Mouse (Mus musculus) forebrain, embryonic 15.5 days (tissue): Measurements from ENCODE around the gene Pcna. TPM values are rescaled to one million over a fixed set of nuclear protein-coding genes. Genes with fewer than 3 reads are reported as not detected.
"Not testable (repeated sequence)": the region's sequence is repeated elsewhere in the genome, so short reads cannot be mapped to it uniquely, and the experiment has no call there.

Source experiments
- ATAC-seq: fragments of 200-750 bp; cut with Nextera tagmentation; replicated peaks from 2 replicates; pipeline ENCODE4 v1.8.0; 2017; ENCODE audit warnings: mild to moderate bottlenecking, moderate TSS enrichment, moderate library complexity
- H3K27ac ChIP-seq: fragments of 300-500 bp; sonication (generic); replicated peaks from 2 replicates; pipeline ENCODE4 v1.5.1; 2015; ENCODE audit warnings: mild to moderate bottlenecking, inconsistent platforms
- H3K27me3 ChIP-seq: fragments of 300-500 bp; sonication (generic); 2 replicates; pipeline ENCODE4 v1.6.1; 2015; ENCODE audit warnings: inconsistent platforms
- H3K36me3 ChIP-seq: fragments of 300-500 bp; sonication (generic); 2 replicates; pipeline ENCODE4 v1.6.1; 2015; ENCODE audit warnings: mild to moderate bottlenecking, inconsistent platforms
- H3K4me1 ChIP-seq: fragments of 300-500 bp; sonication (generic); 2 replicates; pipeline ENCODE4 v1.6.1; 2015; ENCODE audit warnings: inconsistent platforms
- H3K4me2 ChIP-seq: fragments of 300-500 bp; sonication (generic); replicated peaks from 2 replicates; pipeline ENCODE4 v1.6.1; 2015; ENCODE audit warnings: mild to moderate bottlenecking, inconsistent platforms
- H3K4me3 ChIP-seq: fragments of 300-500 bp; sonication (generic); 2 replicates; pipeline ENCODE4 v1.5.1; 2015; ENCODE audit warnings: mild to moderate bottlenecking, inconsistent platforms
- H3K9ac ChIP-seq: fragments of 300-500 bp; sonication (generic); replicated peaks from 2 replicates; pipeline ENCODE4 v1.6.1; 2015; ENCODE audit warnings: mild to moderate bottlenecking, inconsistent platforms
- H3K9me3 ChIP-seq: fragments of 300-500 bp; sonication (generic); 2 replicates; pipeline ENCODE4 v1.6.1; 2016; ENCODE audit warnings: inconsistent platforms
- WGBS: fragments of 180-500 bp; shearing (Covaris S2); methylation state at CpG from one replicate; pipeline ENCODE4 v1.1.7; 2015; ENCODE audit warnings: mixed read lengths; 5-methylcytosine and 5-hydroxymethylcytosine counted together
- polyA plus RNA-seq: library from polyadenylated mRNA; unstranded; fragments of >200 nt; fragmentation: Nextera tagmentation; extraction: Ambion mirVana; gene quantifications from 2 replicates; pipeline ENCODE4 v1.2.1, GENCODE M21; 2015

The Pcna gene
- polyA plus RNA-seq, result 190 and 193 TPM in 2 replicates

- peaks cover 18% of the 10 kb centered on the region; the same call in 1 of the 2 replicates for H3K36me3 ChIP-seq
- H3K9ac ChIP-seq, result peak within 1 kb of the TSS; percentile 49
- H3K27ac ChIP-seq, result peak within 1 kb of the TSS; percentile 86
- H3K4me2 ChIP-seq, result peak within 1 kb of the TSS; percentile 57
- H3K4me3 ChIP-seq, result peak within 1 kb of the TSS; percentile 58
- H3K27me3 ChIP-seq, result no peaks in the 10 kb centered on the region
- under 1% methylated on average over 79 of the region's 79 CpGs for WGBS
- peaks cover 42% of the 10 kb centered on the region for H3K4me1 ChIP-seq
- peak; percentile 99 for ATAC-seq
- H3K9me3 ChIP-seq, result no peaks in the 10 kb centered on the region
Observed at GRCm38 (mm10) chr2:132252542-132253528, at the start of gene Pcna. Gene Pcna, minus strand, starts transcription at chr2:132253314.

GRCm38 (mm10) chr2:132301436-132301835, 48.3 kb upstream of the Pcna start:
- WGBS, result 94% methylated on average over 4 of the region's 4 CpGs
- Histone ChIP-seq H3K4me1 (no peaks in the 10 kb centered on the region), H3K9ac (no peak overlapping the region), H3K9me3 (no peaks in the 10 kb centered on the region), H3K27me3 (no peaks in the 10 kb centered on the region), H3K27ac (no peak overlapping the region), H3K4me2 (no peak overlapping the region), H3K36me3 (peaks cover 66% of the 10 kb centered on the region), H3K4me3 (no peak overlapping the region)
- no peak for ATAC-seq

- peaks cover 70% of the 10 kb centered on the region for H3K36me3 ChIP-seq
Observed at GRCm38 (mm10) chr2:132298250-132298649, 45.1 kb upstream of the Pcna start.

GRCm38 (mm10) chr2:132293694-132294450, 40.8 kb upstream of the Pcna start:
- Histone ChIP-seq H3K4me1 (peaks cover 19% of the 10 kb centered on the region), H3K4me3 (no peak overlapping the region), H3K27ac (no peak overlapping the region), H3K36me3 (peaks cover 43% of the 10 kb centered on the region), H3K9ac (no peak overlapping the region), H3K9me3 (no peaks in the 10 kb centered on the region), H3K4me2 (no peak overlapping the region), H3K27me3 (no peaks in the 10 kb centered on the region)
- ATAC-seq, result no peak
- whole genome bisulfite sequencing, result 95% methylated on average over 10 of the region's 10 CpGs

More at GRCm38 (mm10) chr2:132298250-132298649, 45.1 kb upstream of the Pcna start:
- no peak overlapping the region for H3K9ac ChIP-seq
- no peak for ATAC-seq
- no peaks in the 10 kb centered on the region for H3K27me3 ChIP-seq
- no peak overlapping the region for H3K4me3 ChIP-seq
- no peak overlapping the region for H3K4me2 ChIP-seq
- H3K9me3 ChIP-seq, result no peaks in the 10 kb centered on the region
- H3K4me1 ChIP-seq, result no peaks in the 10 kb centered on the region
- WGBS, result 95% methylated on average over 4 of the region's 4 CpGs
- no peak overlapping the region for H3K27ac ChIP-seq

GRCm38 (mm10) chr2:132292083-132292482, 39.0 kb upstream of the Pcna start:
- Histone ChIP-seq H3K36me3 (peaks cover 27% of the 10 kb centered on the region), H3K9me3 (no peaks in the 10 kb centered on the region), H3K27ac (peak overlapping the region; percentile 52), H3K27me3 (no peaks in the 10 kb centered on the region), H3K9ac (no peak overlapping the region), H3K4me2 (no peak overlapping the region), H3K4me3 (no peak overlapping the region), H3K4me1 (peaks cover 19% of the 10 kb centered on the region)
- peak; percentile 71; the same call in 1 of the 2 replicates for ATAC-seq
- 16% methylated on average over 4 of the region's 4 CpGs for WGBS

- H3K4me2 ChIP-seq, result no peak overlapping the region
- H3K36me3 ChIP-seq, result peaks cover 24% of the 10 kb centered on the region
- 63% methylated on average over 3 of the region's 3 CpGs for WGBS
- peaks cover 19% of the 10 kb centered on the region for H3K4me1 ChIP-seq
- H3K4me3 ChIP-seq, result no peak overlapping the region
- no peak for ATAC-seq
- H3K9ac ChIP-seq, result no peak overlapping the region
- H3K9me3 ChIP-seq, result no peaks in the 10 kb centered on the region
- no peaks in the 10 kb centered on the region for H3K27me3 ChIP-seq
- no peak overlapping the region for H3K27ac ChIP-seq
Observed at GRCm38 (mm10) chr2:132291265-132291664, 38.2 kb upstream of the Pcna start.

- 79% methylated on average over 6 of the region's 6 CpGs for WGBS
- no peak overlapping the region for H3K27ac ChIP-seq
Observed at GRCm38 (mm10) chr2:132290808-132291207, 37.7 kb upstream of the Pcna start.

GRCm38 (mm10) chr2:132289213-132289612, 36.1 kb upstream of the Pcna start:
- not testable (repeated sequence) for H3K4me2 ChIP-seq, H3K9ac ChIP-seq, H3K4me3 ChIP-seq, ATAC-seq, H3K27ac ChIP-seq, H3K9me3 ChIP-seq, H3K36me3 ChIP-seq, H3K27me3 ChIP-seq
- 81% methylated on average over 5 of the region's 7 CpGs for WGBS
- peaks cover 22% of the 10 kb centered on the region for H3K4me1 ChIP-seq

More at GRCm38 (mm10) chr2:132290808-132291207, 37.7 kb upstream of the Pcna start:
- H3K9me3 ChIP-seq, result no peaks in the 10 kb centered on the region
- H3K4me3 ChIP-seq, result no peak overlapping the region
- H3K36me3 ChIP-seq, result peaks cover 19% of the 10 kb centered on the region
- H3K4me1 ChIP-seq, result peaks cover 19% of the 10 kb centered on the region
- H3K27me3 ChIP-seq, result no peaks in the 10 kb centered on the region
- no peak overlapping the region for H3K9ac ChIP-seq
- ATAC-seq, result no peak
- no peak overlapping the region for H3K4me2 ChIP-seq

- 89% methylated on average over 9 of the region's 9 CpGs for WGBS
- no peaks in the 10 kb centered on the region for H3K9me3 ChIP-seq
Observed at GRCm38 (mm10) chr2:132286376-132287076, 33.4 kb upstream of the Pcna start.

GRCm38 (mm10) chr2:132285722-132286121, 32.6 kb upstream of the Pcna start:
- not testable (repeated sequence) for H3K9ac ChIP-seq, H3K27me3 ChIP-seq, ATAC-seq, H3K9me3 ChIP-seq, H3K36me3 ChIP-seq, H3K27ac ChIP-seq, H3K4me3 ChIP-seq, H3K4me2 ChIP-seq
- peaks cover 31% of the 10 kb centered on the region for H3K4me1 ChIP-seq
- 94% methylated on average over 5 of the region's 5 CpGs for WGBS

More at GRCm38 (mm10) chr2:132286376-132287076, 33.4 kb upstream of the Pcna start:
- no peak overlapping the region for H3K27ac ChIP-seq
- no peaks in the 10 kb centered on the region for H3K27me3 ChIP-seq
- ATAC-seq, result no peak
- no peak overlapping the region for H3K4me2 ChIP-seq
- no peak overlapping the region for H3K4me3 ChIP-seq
- H3K36me3 ChIP-seq, result no peaks in the 10 kb centered on the region
- no peak overlapping the region for H3K9ac ChIP-seq
- peaks cover 35% of the 10 kb centered on the region for H3K4me1 ChIP-seq

GRCm38 (mm10) chr2:132284492-132285139, 31.5 kb upstream of the Pcna start:
- no peaks in the 10 kb centered on the region for H3K36me3 ChIP-seq
- no peak; the same call in 1 of the 2 replicates for ATAC-seq
- peaks cover 31% of the 10 kb centered on the region for H3K4me1 ChIP-seq
- no peaks in the 10 kb centered on the region for H3K9me3 ChIP-seq
- WGBS, result 87% methylated on average over 12 of the region's 12 CpGs
- H3K9ac ChIP-seq, result no peak overlapping the region
- H3K4me3 ChIP-seq, result no peak overlapping the region
- peak overlapping the region; percentile 31; the same call in 1 of the 2 replicates for H3K27ac ChIP-seq
- no peak overlapping the region for H3K4me2 ChIP-seq
- H3K27me3 ChIP-seq, result no peaks in the 10 kb centered on the region
